Mouse (Mus musculus): ENCODE data around the gene Elp5.

- TF ChIP-seq EP300 (IDR thresholded peaks at IDR 0.05; ENCODE audit: insufficient read depth, low read depth, low read length) (no peak), POLR2A (IDR thresholded peaks at IDR 0.05; ENCODE audit: insufficient read depth, low read depth, low read length) (no peak)
Measured at GRCm38 (mm10) chr11:69919053-69919452, 63.3 kb downstream of the Elp5 start.
